Mouse (Mus musculus) heart, embryonic 14.5 days (tissue): ENCODE data around the gene Rec8. TPM values are rescaled to one million over a fixed set of nuclear protein-coding genes. Genes with fewer than 3 reads are reported as not detected.

Source experiments
- ATAC-seq: fragments of 200-750 bp; cut with Nextera tagmentation; 2 replicates; pipeline ENCODE4 v1.8.0; 2017; ENCODE audit warnings: low read depth, moderate TSS enrichment; ENCODE audit not compliant: insufficient number of reproducible peaks, insufficient read depth, low FRiP score
- H3K27ac ChIP-seq, 2 experiments: fragments of 200-500 bp in 1 of 2; fragments of 300-500 bp in 1 of 2; sonication (generic) in 1 of 2; replicated peaks in 1 of 2; 2 replicates each; pipeline ENCODE4 v1.5.1; 2012 to 2014; ENCODE audit warnings: low read depth in 2 of 2, low read length in 2 of 2, control low read depth in 1 of 2, mild to moderate bottlenecking in 1 of 2, mixed read lengths in 1 of 2; ENCODE audit not compliant: control insufficient read depth in 1 of 2, insufficient read depth in 1 of 2
- H3K27me3 ChIP-seq: fragments of 300-500 bp; sonication (generic); 2 replicates; pipeline ENCODE4 v1.6.1; 2014; ENCODE audit warnings: mild to moderate bottlenecking, low read length, control low read depth; ENCODE audit not compliant: control insufficient read depth, insufficient read depth
- H3K36me3 ChIP-seq: fragments of 300-500 bp; sonication (generic); 2 replicates; pipeline ENCODE4 v1.6.1; 2014; ENCODE audit warnings: mild to moderate bottlenecking, control low read depth, low read length, mixed read lengths; ENCODE audit not compliant: control insufficient read depth, insufficient read depth
- H3K4me1 ChIP-seq, 2 experiments: fragments of 200-500 bp in 1 of 2; fragments of 300-500 bp in 1 of 2; sonication (generic) in 1 of 2; 2 replicates each; pipeline ENCODE4 v1.6.1; 2012 to 2014; ENCODE audit warnings: low read length in 2 of 2, control low read depth in 1 of 2, mixed read lengths in 1 of 2; ENCODE audit not compliant: control insufficient read depth in 2 of 2, insufficient read depth in 2 of 2
- H3K4me2 ChIP-seq: fragments of 300-500 bp; sonication (generic); 2 replicates; pipeline ENCODE4 v1.6.1; 2014; ENCODE audit warnings: mild to moderate bottlenecking, low read length
- H3K4me3 ChIP-seq, 2 experiments: fragments of 200-500 bp in 1 of 2; fragments of 300-500 bp in 1 of 2; sonication (generic) in 1 of 2; 2 replicates each; pipeline ENCODE4 v1.5.1; 2012 to 2014; ENCODE audit warnings: low read length in 2 of 2, mild to moderate bottlenecking in 2 of 2, control low read depth in 1 of 2, low read depth in 1 of 2, moderate library complexity in 1 of 2; ENCODE audit not compliant: control insufficient read depth in 1 of 2, insufficient read depth in 1 of 2
- H3K9ac ChIP-seq: fragments of 300-500 bp; sonication (generic); 2 replicates; pipeline ENCODE4 v1.6.1; 2014; ENCODE audit warnings: mild to moderate bottlenecking, low read length
- H3K9me3 ChIP-seq: fragments of 300-500 bp; sonication (generic); 2 replicates; pipeline ENCODE4 v1.6.1; 2016; ENCODE audit warnings: low read length, control low read depth; ENCODE audit not compliant: control insufficient read depth
- WGBS: fragments of 180-500 bp; shearing (Covaris S2); extraction: QIAGEN DNeasy Blood & Tissue Kit; methylation state at CpG from one replicate; pipeline ENCODE4 v1.1.7; 2014; 5-methylcytosine and 5-hydroxymethylcytosine counted together
- polyA plus RNA-seq: library from polyadenylated mRNA; unstranded; fragments of >200 nt; fragmentation: Nextera tagmentation; extraction: Ambion mirVana; gene quantifications from 2 replicates; pipeline ENCODE4 v1.2.1, GENCODE M21; 2014

The Rec8 gene
- polyA plus RNA-seq, 1 experiment from 2014 or later = 10.2 TPM

DNA sequence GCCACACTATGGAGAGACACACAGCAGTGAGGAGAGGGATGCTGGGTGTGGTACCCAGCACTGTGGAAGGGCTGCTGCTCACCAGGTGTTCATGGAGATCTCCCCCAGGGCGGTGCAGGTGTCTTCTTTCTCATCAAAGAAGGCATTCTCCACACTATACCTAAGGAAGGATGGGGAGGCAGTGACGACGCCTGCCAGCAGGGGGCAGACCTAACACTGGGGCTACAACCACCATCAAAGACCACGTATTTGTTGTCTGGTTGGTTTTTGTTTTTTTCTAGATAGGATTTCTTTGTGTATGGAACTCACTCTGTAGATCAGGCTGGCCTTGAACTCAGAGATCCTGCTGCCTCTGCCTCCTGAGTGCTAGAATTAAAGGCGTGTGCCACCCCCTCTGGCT is 11.5 kb downstream of the Rec8 start:
- Histone ChIP-seq H3K9me3 (no peaks in the 10 kb centered on the region), H3K4me3 (no peak overlapping the region), H3K36me3 (peaks cover 100% of the 10 kb centered on the region), H3K27ac (no peak overlapping the region), H3K4me1 (peaks cover 4 to 6% of the 10 kb centered on the region in 2 experiments; a peak in 2 of 4 replicates), H3K4me2 (no peak overlapping the region), H3K27me3 (no peaks in the 10 kb centered on the region), H3K9ac (no peak overlapping the region)
- 53% methylated on average over 5 of the region's 5 CpGs for WGBS
- ATAC-seq = no peak

DNA sequence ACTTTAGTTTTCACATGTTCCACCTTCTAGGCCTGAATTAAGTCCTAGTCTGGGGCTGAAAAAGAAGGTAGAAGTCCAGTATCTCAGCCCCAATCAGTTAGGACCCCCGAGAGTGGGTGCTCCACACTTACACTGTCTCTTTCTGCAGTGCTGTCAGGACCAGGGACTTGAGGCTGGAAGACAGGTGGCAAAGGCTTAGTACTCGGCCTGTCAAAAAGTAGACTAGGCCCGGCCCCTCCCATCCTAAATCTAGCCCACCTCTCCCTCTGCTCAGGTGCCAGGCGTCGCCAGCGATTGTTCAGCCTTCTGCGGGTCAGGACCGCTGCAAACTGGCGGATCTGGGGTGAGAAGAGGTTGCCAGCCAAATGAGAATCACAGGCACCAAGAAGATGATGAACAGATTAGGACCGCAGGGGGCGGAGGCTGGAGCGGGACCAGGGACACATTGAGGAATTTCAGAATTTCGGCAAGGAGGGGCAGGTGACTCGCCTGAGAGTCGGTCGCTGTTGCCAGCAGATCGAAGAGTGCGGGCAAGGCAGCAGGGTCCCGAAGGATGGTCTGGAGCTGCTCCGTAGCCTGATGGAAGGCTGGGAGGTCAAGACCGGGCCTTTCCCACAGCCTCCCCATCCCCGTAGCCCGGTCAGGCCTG is 17.2 kb downstream of the Rec8 start:
- H3K27ac ChIP-seq = peak overlapping the region; percentile 47 to 71
- H3K4me2 ChIP-seq = peak overlapping the region; percentile 97
- H3K4me3 ChIP-seq = peak overlapping the region; percentile 75
- peak overlapping the region; percentile 88 for H3K9ac ChIP-seq
- 3% methylated on average over 23 of the region's 23 CpGs for WGBS
- H3K4me1 ChIP-seq = peaks cover 0 to 8% of the 10 kb centered on the region in 2 experiments; a peak in 2 of 4 replicates
- no peaks in the 10 kb centered on the region for H3K9me3 ChIP-seq
- peaks cover 85% of the 10 kb centered on the region for H3K36me3 ChIP-seq
- 0 out of 2 replicates have a peak, but pooled peaks have one; percentile 2 for ATAC-seq
- no peaks in the 10 kb centered on the region for H3K27me3 ChIP-seq

DNA sequence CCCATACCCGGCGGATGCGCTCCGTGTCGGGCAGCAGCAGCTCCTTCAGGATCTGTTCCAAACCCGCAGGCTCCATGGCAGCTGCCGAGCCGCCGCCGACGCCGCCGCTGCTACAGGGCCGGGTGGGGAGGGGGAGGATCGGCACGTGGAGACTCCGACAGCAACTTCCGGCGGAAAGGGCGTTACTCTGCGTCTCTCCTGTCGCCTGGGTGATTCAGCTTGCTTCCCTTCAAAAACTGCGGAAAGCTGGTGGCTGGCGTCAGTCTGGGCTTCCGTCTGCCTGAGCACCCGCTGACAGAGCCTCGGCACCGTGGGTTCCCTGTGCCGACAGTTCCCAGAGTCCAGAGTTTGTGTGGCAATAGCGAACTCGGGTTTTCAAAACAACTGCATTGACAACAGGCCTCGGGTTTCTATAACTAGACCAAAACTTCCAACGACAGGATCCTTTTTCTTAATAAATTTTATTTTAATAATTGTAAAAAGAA is 17.7 kb downstream of the Rec8 start, which contains the start of gene Ipo4:
Ipo4 (minus strand) TSS at position 435 of the 485 bp plus-strand sequence.
- H3K27ac ChIP-seq = peak within 1 kb of the TSS; percentile 47 to 71
- WGBS = 2% methylated on average over 23 of the region's 33 CpGs
- H3K27me3 ChIP-seq = no peaks in the 10 kb centered on the region

DNA sequence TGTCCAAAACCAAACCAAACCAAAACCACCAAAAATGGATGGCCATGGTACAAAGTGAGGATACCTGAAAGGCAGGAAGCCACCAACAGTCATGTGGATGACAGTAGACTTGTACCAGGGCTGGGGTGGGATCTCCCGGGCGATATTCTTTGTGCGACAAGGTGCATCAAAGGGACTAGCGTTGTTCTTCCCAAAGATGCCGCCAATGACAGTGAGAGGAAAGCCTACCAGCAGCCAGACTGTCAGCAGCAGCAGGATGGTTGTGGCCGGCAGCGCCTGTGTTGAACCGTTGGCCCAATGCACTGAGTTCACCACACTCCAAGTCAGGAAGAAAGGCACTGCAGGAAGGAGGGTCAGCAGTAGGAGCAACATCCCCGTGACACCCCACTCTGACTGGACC is 20.0 kb downstream of the Rec8 start, which contains the start of gene Gm49378:
Gm49378 (minus strand) TSS at position 101 of the 400 bp plus-strand sequence.
- no peak within 1 kb of the TSS for H3K4me3 ChIP-seq
- peaks cover 5 to 15% of the 10 kb centered on the region in 2 experiments for H3K4me1 ChIP-seq
- 97% methylated on average over 9 of the region's 9 CpGs for WGBS
- peaks cover 76% of the 10 kb centered on the region for H3K36me3 ChIP-seq
- H3K27me3 ChIP-seq = no peaks in the 10 kb centered on the region
- ATAC-seq = no peak
- H3K9me3 ChIP-seq = no peaks in the 10 kb centered on the region
- no peak within 1 kb of the TSS for H3K4me2 ChIP-seq
- H3K9ac ChIP-seq = no peak within 1 kb of the TSS
- no peak within 1 kb of the TSS for H3K27ac ChIP-seq

More for the DNA sequence above, 17.7 kb downstream of the Rec8 start, which contains the start of gene Ipo4:
- Histone ChIP-seq H3K4me1 (peaks cover 0 to 8% of the 10 kb centered on the region in 2 experiments; a peak in 2 of 4 replicates), H3K4me2 (peak within 1 kb of the TSS; percentile 97), H3K9me3 (no peaks in the 10 kb centered on the region), H3K9ac (peak within 1 kb of the TSS; percentile 88), H3K36me3 (peaks cover 85% of the 10 kb centered on the region), H3K4me3 (peak within 1 kb of the TSS; percentile 75)
- ATAC-seq = peak; percentile 61

DNA sequence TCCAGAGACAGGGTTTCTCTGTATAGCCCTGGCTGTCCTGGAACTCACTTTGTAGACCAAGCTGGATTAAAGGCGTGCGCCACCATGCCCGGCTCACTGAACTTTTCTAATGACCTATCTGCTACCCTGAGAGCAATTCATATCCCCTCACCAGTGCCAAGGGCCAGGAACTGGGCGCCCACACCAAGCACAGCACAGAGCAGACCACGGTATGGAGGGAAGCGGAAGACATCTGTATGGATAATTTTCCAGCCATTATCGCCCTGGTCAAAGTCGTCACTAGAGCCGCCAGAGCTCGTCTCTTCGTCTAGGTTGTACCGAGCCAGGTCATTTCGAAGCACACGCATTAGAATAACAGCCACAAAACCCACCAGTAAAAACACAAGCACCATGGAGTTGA is 23.0 kb downstream of the Rec8 start:
- Histone ChIP-seq H3K4me3 (no peak overlapping the region), H3K4me2 (no peak overlapping the region), H3K4me1 (peaks cover 11 to 22% of the 10 kb centered on the region in 2 experiments), H3K27me3 (no peaks in the 10 kb centered on the region), H3K27ac (no peak overlapping the region), H3K9me3 (no peaks in the 10 kb centered on the region), H3K36me3 (peaks cover 62% of the 10 kb centered on the region), H3K9ac (no peak overlapping the region)
- ATAC-seq = no peak
- 95% methylated on average over 14 of the region's 14 CpGs for WGBS

DNA sequence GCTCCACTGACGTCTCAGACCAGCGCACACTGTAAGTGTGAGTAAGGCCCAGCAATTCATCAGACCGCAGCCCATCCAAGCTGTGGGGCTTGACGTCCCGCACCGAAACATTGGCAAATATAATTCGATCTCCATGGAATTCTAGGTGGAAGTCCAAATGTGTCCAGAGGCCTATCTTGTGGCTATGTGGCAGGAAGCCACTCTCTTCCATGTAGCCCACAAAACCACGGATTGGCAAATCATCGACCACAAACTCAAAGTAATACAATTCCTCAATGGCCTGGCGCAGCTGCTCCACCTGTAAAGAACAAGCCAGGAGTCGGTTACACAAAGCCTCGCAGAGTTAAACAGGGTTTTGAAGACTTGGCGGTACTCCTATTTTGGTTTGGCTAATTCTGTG is 23.5 kb downstream of the Rec8 start:
- 92% methylated on average over 13 of the region's 13 CpGs for WGBS
- Histone ChIP-seq H3K36me3 (peaks cover 63% of the 10 kb centered on the region), H3K4me1 (peaks cover 11 to 19% of the 10 kb centered on the region in 2 experiments)

DNA sequence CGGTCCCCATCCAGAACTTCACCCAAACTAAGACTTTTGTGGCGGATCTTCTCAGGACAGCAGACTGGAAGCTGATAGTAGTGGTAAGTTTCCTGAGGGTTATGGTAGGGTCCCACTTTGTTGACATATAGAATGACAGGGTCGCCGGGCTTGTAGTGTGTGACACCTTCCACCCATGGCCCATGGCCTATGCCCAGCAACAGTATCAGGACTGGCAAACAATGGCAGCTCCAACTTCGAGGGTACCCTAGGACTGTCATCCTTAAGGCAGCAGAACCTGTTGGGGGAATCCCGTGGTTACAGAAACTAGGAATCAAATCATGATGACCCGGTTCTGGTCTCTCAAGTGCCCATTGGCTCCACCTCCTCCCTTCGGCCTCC is 24.8 kb downstream of the Rec8 start:
- WGBS = 21% methylated on average over 8 of the region's 8 CpGs
- H3K9me3 ChIP-seq = no peaks in the 10 kb centered on the region
- peaks cover 61% of the 10 kb centered on the region for H3K36me3 ChIP-seq
- peak overlapping the region; percentile 78 to 94 for H3K27ac ChIP-seq
- H3K4me2 ChIP-seq = peak overlapping the region; percentile 80
- H3K9ac ChIP-seq = peak overlapping the region; percentile 81
- H3K4me3 ChIP-seq = peak overlapping the region; percentile 61 to 70
- peaks cover 11 to 19% of the 10 kb centered on the region in 2 experiments for H3K4me1 ChIP-seq
- peak; percentile 25; the same call in 1 of the 2 replicates for ATAC-seq
- no peaks in the 10 kb centered on the region for H3K27me3 ChIP-seq

More for the DNA sequence above, 23.5 kb downstream of the Rec8 start:
- H3K9ac ChIP-seq = no peak overlapping the region
- ATAC-seq = no peak
- no peaks in the 10 kb centered on the region for H3K27me3 ChIP-seq
- H3K27ac ChIP-seq = no peak overlapping the region
- no peak overlapping the region for H3K4me2 ChIP-seq
- H3K9me3 ChIP-seq = no peaks in the 10 kb centered on the region
- H3K4me3 ChIP-seq = no peak overlapping the region
